7 mouse cellular contexts compared by ENCODE assay signal in the genomic region with DNA sequence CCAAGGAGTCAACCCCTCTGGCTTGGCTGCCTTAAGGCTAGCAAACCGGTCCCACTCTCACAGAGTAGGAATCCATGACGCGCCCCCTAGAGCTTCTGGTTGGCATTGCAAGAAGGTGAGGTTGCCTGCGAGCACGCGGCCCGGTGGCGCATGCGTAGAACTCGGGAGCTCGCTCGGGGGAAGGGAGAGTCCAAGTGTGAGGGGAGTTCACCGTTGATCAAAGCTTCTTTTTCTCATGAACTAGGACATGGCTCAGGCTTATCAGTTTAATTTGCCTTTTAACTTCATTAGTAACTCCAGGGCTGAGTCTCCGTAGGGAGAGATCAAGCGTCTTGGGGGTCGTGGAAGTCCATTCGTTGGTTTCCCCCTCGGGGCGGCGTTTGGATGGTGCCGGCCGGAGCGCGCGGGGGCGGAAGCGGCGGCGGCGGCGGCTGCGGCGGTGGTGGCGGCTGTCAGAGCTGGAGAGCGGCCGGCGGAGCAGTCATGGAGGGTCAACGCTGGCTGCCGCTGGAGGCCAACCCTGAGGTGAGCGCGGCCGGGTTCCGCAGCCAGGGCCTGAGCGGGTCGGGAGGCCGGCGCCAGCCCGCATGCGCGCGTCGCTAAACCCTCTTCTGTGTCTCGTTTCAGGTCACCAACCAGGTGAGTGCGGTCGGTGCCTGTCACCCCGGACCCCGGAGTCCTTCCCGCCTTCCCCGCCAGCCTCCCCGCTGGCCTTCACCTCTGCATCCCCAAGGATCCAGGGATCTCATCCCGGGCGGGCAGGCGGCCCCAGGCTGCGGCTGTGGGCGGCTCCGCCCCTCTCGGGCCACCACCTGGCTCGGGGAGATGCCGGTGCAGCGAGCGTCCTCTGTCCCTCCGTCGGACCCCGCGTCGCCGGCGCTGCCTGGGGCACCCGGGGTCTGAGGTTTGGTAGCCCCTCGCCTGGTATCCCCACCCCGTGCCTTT. TPM values are rescaled to one million over a fixed set of nuclear protein-coding genes. Genes with fewer than 3 reads are reported as not detected.
A peak's percentile ranks its signal among the peaks of the same experiment; 100 is the strongest.
DNase-seq lines count a peak whose midpoint lies in the region; ATAC-seq lines count a peak whose summit lies in the region.

TSS of gene Uchl3 (plus strand) at position 387 of the 945 bp plus-strand sequence.

- no peaks in the 10 kb centered on the region for H3K9me3 ChIP-seq in embryonic facial prominence, embryonic 10.5 days
- H3K9me3 ChIP-seq in limb, embryonic 10.5 days (replicated peaks) = no peaks in the 10 kb centered on the region
- H3K9me3 ChIP-seq in midbrain, embryonic 13.5 days = no peaks in the 10 kb centered on the region

- H3K27me3 ChIP-seq in embryonic facial prominence, embryonic 10.5 days (replicated peaks; ENCODE audit: low read depth, poor library complexity, severe bottlenecking) = no peaks in the 10 kb centered on the region
- no peaks in the 10 kb centered on the region for H3K27me3 ChIP-seq in limb, embryonic 10.5 days (ENCODE audit: low read depth, poor library complexity, severe bottlenecking)
- H3K27me3 ChIP-seq in midbrain, embryonic 13.5 days = no peaks in the 10 kb centered on the region

- H3K36me3 ChIP-seq in embryonic facial prominence, embryonic 10.5 days (replicated peaks) = peaks cover 3% of the 10 kb centered on the region
- H3K36me3 ChIP-seq in limb, embryonic 10.5 days = peaks cover 2% of the 10 kb centered on the region; the same call in 1 of the 2 replicates
- H3K36me3 ChIP-seq in midbrain, embryonic 13.5 days = peaks cover 5% of the 10 kb centered on the region; the same call in 1 of the 2 replicates

- H3K4me3 ChIP-seq in embryonic facial prominence, embryonic 10.5 days = peak within 1 kb of the TSS; percentile 99
- peak within 1 kb of the TSS; percentile 99 for H3K4me3 ChIP-seq in limb, embryonic 10.5 days
- H3K4me3 ChIP-seq in midbrain, embryonic 13.5 days (replicated peaks) = peak within 1 kb of the TSS; percentile 97

- peak within 1 kb of the TSS; percentile 72 for H3K4me2 ChIP-seq in midbrain, embryonic 13.5 days (replicated peaks)

- peak; percentile 94 for ATAC-seq in granulocyte monocyte progenitor cell, adult 5-6 weeks (replicated peaks; ENCODE audit: poor library complexity, severe bottlenecking)
- peak; percentile 91 for ATAC-seq in midbrain, embryonic 13.5 days

- peak within 1 kb of the TSS; percentile 97 for H3K27ac ChIP-seq in embryonic facial prominence, embryonic 10.5 days (replicated peaks)
- peak within 1 kb of the TSS; percentile 98 for H3K27ac ChIP-seq in limb, embryonic 10.5 days
- H3K27ac ChIP-seq in midbrain, embryonic 13.5 days = peak within 1 kb of the TSS; percentile 80

- H3K4me1 ChIP-seq in embryonic facial prominence, embryonic 10.5 days = peaks cover 8% of the 10 kb centered on the region
- peaks cover 9% of the 10 kb centered on the region; the same call in 1 of the 2 replicates for H3K4me1 ChIP-seq in limb, embryonic 10.5 days
- peaks cover 18% of the 10 kb centered on the region for H3K4me1 ChIP-seq in midbrain, embryonic 13.5 days (replicated peaks)

- H3K9ac ChIP-seq in midbrain, embryonic 13.5 days (replicated peaks) = peak within 1 kb of the TSS; percentile 92

- DNase-seq in adrenal gland, postnatal 10 days = peak; percentile 99
- DNase-seq in embryonic facial prominence, embryonic 10.5 days (ENCODE audit: low spot score) = peak; percentile 96
- DNase-seq in kidney, adult 11 months = peak; percentile 92
- peak; percentile 100 for DNase-seq in limb, embryonic 10.5 days (ENCODE audit: low spot score)
- DNase-seq in spleen, adult 12 weeks (ENCODE audit: low spot score) = peak; percentile 92

- WGBS in embryonic facial prominence, embryonic 10.5 days = under 1% methylated on average over 81 of the region's 81 CpGs
- under 1% methylated on average over 81 of the region's 81 CpGs for WGBS in limb, embryonic 10.5 days
- WGBS in midbrain, embryonic 13.5 days = under 1% methylated on average over 81 of the region's 81 CpGs

RNA-seq across cellular contexts. Expression of gene Uchl3, which starts in this region (rescaled TPM):
- 10 to 100 TPM; 40.9 to 47.1 TPM for total RNA-seq in adrenal gland, postnatal 10 days (2021)
- 200 and 208 TPM in 2 replicates for polyA plus RNA-seq in embryonic facial prominence, embryonic 10.5 days (2016; fragmentation: Nextera tagmentation; extraction: Ambion mirVana)
- 77.2 and 95.6 TPM in 2 replicates for total RNA-seq in granulocyte monocyte progenitor cell, adult 5-6 weeks (2014; fragmentation: Nextera tagmentation)
- 77.1 and 82.4 TPM in 2 replicates for total RNA-seq in granulocyte monocyte progenitor cell, adult 5-6 weeks (2017)
- 187 and 236 TPM in 2 replicates for polyA plus RNA-seq in limb, embryonic 10.5 days (2016; fragmentation: Nextera tagmentation; extraction: Ambion mirVana)
- polyA plus RNA-seq in midbrain, embryonic 13.5 days (2015; fragmentation: Nextera tagmentation; extraction: Ambion mirVana) = 234 and 260 TPM in 2 replicates

Comparison
In these comparisons a context has a peak if more than half of its experiments do, and no peak if none do; other contexts are left out.
1. Peak in every context shown above with its lines: DNase-seq, ATAC-seq, H3K4me3 ChIP-seq and H3K27ac ChIP-seq.